Mouse (Mus musculus): ENCODE data around the gene Cd3g. TPM values are rescaled to one million over a fixed set of nuclear protein-coding genes. Genes with fewer than 3 reads are reported as not detected.

Gene Cd3g
- polyA plus RNA-seq, 1 experiment from 2014 or later, result not detected

DNA sequence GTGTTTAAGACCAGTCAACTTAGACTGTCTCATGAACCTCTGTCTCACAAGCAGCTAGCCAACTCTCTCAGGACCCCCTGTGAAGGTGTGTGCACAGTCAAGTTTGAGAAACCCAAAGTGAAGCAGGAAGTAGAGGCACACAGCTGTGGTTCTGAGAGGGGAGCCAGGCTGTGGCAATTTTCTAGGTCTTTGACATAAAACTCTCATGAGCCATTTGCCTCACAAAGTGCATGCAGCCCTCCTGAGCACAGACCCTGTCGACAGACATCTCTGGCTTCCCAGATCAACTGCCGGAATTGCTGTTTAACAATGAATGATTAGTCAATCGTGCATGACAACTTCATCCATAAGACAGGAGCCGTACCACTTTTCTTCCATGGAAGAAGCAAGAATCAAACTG, 28.1 kb upstream of the Cd3g start:
- no peaks in the 10 kb centered on the region for H3K4me1 ChIP-seq (replicated peaks)
- H3K27ac ChIP-seq (ENCODE audit: poor library complexity, severe bottlenecking), result no peak overlapping the region
- no peaks in the 10 kb centered on the region for H3K9me3 ChIP-seq (replicated peaks)
- peaks cover 38% of the 10 kb centered on the region for H3K27me3 ChIP-seq (replicated peaks)
- WGBS, result 80% methylated on average over 4 of the region's 4 CpGs
- H3K4me2 ChIP-seq, result no peak overlapping the region
- H3K4me3 ChIP-seq, result no peak overlapping the region
- ATAC-seq (ENCODE audit: insufficient number of reproducible peaks, low FRiP score), result no peak
- no peaks in the 10 kb centered on the region for H3K36me3 ChIP-seq
- no peak overlapping the region for H3K9ac ChIP-seq

DNA sequence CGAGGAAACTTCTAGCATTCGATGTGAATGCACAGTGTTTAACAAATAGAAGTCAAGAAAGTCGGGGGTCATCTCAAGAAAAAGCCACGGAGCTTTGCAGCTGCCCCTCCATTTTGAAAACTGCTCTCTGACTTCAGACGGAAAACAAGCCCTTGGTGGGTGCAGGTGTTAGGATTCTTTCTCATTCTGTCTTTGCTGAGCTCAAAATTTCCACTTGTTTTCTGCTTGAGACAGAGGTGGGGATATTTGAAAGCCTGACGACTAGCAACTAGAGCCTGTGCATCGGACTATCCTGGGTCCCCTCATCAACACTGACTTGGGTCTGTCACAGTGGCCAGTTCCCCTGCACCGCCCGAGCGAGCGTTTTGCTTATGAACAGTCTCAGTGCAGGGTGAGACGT, 27.2 kb upstream of the Cd3g start:
- H3K27ac ChIP-seq (ENCODE audit: poor library complexity, severe bottlenecking), result no peak overlapping the region
- H3K36me3 ChIP-seq, result no peaks in the 10 kb centered on the region
- no peaks in the 10 kb centered on the region for H3K4me1 ChIP-seq (replicated peaks)
- ATAC-seq (ENCODE audit: insufficient number of reproducible peaks, low FRiP score), result no peak
- no peak overlapping the region for H3K4me2 ChIP-seq
- H3K9me3 ChIP-seq (replicated peaks), result no peaks in the 10 kb centered on the region
- H3K4me3 ChIP-seq, result no peak overlapping the region
- no peak overlapping the region for H3K9ac ChIP-seq
- peaks cover 33% of the 10 kb centered on the region; the same call in 1 of the 2 replicates for H3K27me3 ChIP-seq (replicated peaks)
- 70% methylated on average over 12 of the region's 12 CpGs for WGBS

GRCm38 (mm10) chr9:45000249-45000648, 20.0 kb upstream of the Cd3g start:
- Histone ChIP-seq H3K9me3 (replicated peaks) (no peaks in the 10 kb centered on the region), H3K4me1 (replicated peaks) (0 out of 2 replicates have a peak, but pooled peaks cover 7% of the 10 kb centered on the region), H3K27me3 (replicated peaks) (peaks cover 8% of the 10 kb centered on the region; the same call in 1 of the 2 replicates), H3K27ac (ENCODE audit: poor library complexity, severe bottlenecking) (no peak overlapping the region), H3K4me3 (no peak overlapping the region), H3K9ac (no peak overlapping the region), H3K36me3 (no peaks in the 10 kb centered on the region), H3K4me2 (no peak overlapping the region)
- 42% methylated on average over 3 of the region's 3 CpGs for WGBS
- no peak for ATAC-seq (ENCODE audit: insufficient number of reproducible peaks, low FRiP score)

DNA sequence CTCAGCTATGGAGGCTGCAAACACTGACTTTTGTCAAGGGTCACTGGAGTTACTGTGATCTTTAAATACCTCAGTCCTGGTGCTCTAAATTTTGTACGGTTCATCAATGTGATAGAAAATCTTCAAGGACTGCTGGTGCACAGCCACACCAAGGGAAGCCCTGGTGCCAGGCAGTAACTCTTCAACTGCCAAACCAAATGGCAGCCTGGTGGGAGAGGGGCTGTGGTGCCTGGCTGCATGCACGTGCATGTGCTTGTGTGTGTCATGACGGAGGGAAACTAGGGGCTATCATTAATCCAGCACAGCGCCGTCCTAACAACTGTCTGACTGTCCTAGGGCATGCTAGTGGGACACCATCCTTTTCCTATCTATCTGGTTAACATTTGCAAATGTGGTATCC, 19.5 kb upstream of the Cd3g start:
- WGBS, result 65% methylated on average over 5 of the region's 5 CpGs
- no peak for ATAC-seq (ENCODE audit: insufficient number of reproducible peaks, low FRiP score)
- Histone ChIP-seq H3K4me3 (no peak overlapping the region), H3K9me3 (replicated peaks) (no peaks in the 10 kb centered on the region), H3K4me1 (replicated peaks) (0 out of 2 replicates have a peak, but pooled peaks cover 7% of the 10 kb centered on the region), H3K9ac (no peak overlapping the region), H3K36me3 (no peaks in the 10 kb centered on the region), H3K4me2 (no peak overlapping the region), H3K27me3 (replicated peaks) (peaks cover 6% of the 10 kb centered on the region; the same call in 1 of the 2 replicates), H3K27ac (ENCODE audit: poor library complexity, severe bottlenecking) (no peak overlapping the region)

- Histone ChIP-seq H3K9ac (no peak overlapping the region), H3K36me3 (no peaks in the 10 kb centered on the region), H3K27me3 (replicated peaks) (peaks cover 3% of the 10 kb centered on the region; the same call in 1 of the 2 replicates), H3K4me1 (replicated peaks) (0 out of 2 replicates have a peak, but pooled peaks cover 7% of the 10 kb centered on the region), H3K27ac (ENCODE audit: poor library complexity, severe bottlenecking) (no peak overlapping the region), H3K9me3 (replicated peaks) (no peaks in the 10 kb centered on the region), H3K4me2 (no peak overlapping the region), H3K4me3 (no peak overlapping the region)
- ATAC-seq (ENCODE audit: insufficient number of reproducible peaks, low FRiP score), result no peak
- WGBS, result 51% methylated on average over 6 of the region's 6 CpGs
Observed at GRCm38 (mm10) chr9:44999171-44999570, 18.9 kb upstream of the Cd3g start.

- H3K4me2 ChIP-seq, result no peak overlapping the region
- 0 out of 2 replicates have a peak, but pooled peaks cover 7% of the 10 kb centered on the region for H3K4me1 ChIP-seq (replicated peaks)
- H3K36me3 ChIP-seq, result no peaks in the 10 kb centered on the region
- WGBS, result 69% methylated on average over 11 of the region's 11 CpGs
- no peaks in the 10 kb centered on the region for H3K9me3 ChIP-seq (replicated peaks)
- H3K27me3 ChIP-seq (replicated peaks), result no peaks in the 10 kb centered on the region; the same call in 1 of the 2 replicates
- ATAC-seq (ENCODE audit: insufficient number of reproducible peaks, low FRiP score), result no peak
- H3K4me3 ChIP-seq, result no peak overlapping the region
- H3K9ac ChIP-seq, result no peak overlapping the region
- no peak overlapping the region for H3K27ac ChIP-seq (ENCODE audit: poor library complexity, severe bottlenecking)
Observed at GRCm38 (mm10) chr9:44998138-44998537, 17.9 kb upstream of the Cd3g start.

- ATAC-seq (ENCODE audit: insufficient number of reproducible peaks, low FRiP score), result no peak
- Histone ChIP-seq H3K9ac (no peak overlapping the region), H3K4me3 (no peak overlapping the region), H3K27ac (ENCODE audit: poor library complexity, severe bottlenecking) (no peak overlapping the region), H3K4me2 (no peak overlapping the region), H3K9me3 (replicated peaks) (no peaks in the 10 kb centered on the region), H3K4me1 (replicated peaks) (0 out of 2 replicates have a peak, but pooled peaks cover 7% of the 10 kb centered on the region), H3K27me3 (replicated peaks) (no peaks in the 10 kb centered on the region; the same call in 1 of the 2 replicates), H3K36me3 (no peaks in the 10 kb centered on the region)
- 87% methylated on average over 7 of the region's 7 CpGs for WGBS
Observed at GRCm38 (mm10) chr9:44996590-44996989, 16.4 kb upstream of the Cd3g start.

GRCm38 (mm10) chr9:44994962-44995361, 14.7 kb upstream of the Cd3g start:
- no peak overlapping the region for H3K9ac ChIP-seq
- no peaks in the 10 kb centered on the region for H3K36me3 ChIP-seq
- 0 out of 2 replicates have a peak, but pooled peaks cover 2% of the 10 kb centered on the region for H3K4me1 ChIP-seq (replicated peaks)
- WGBS, result 58% methylated on average over 4 of the region's 4 CpGs
- no peak for ATAC-seq (ENCODE audit: insufficient number of reproducible peaks, low FRiP score)
- no peak overlapping the region for H3K4me2 ChIP-seq
- no peak overlapping the region for H3K4me3 ChIP-seq
- no peaks in the 10 kb centered on the region for H3K9me3 ChIP-seq (replicated peaks)
- no peaks in the 10 kb centered on the region; the same call in 1 of the 2 replicates for H3K27me3 ChIP-seq (replicated peaks)
- H3K27ac ChIP-seq (ENCODE audit: poor library complexity, severe bottlenecking), result no peak overlapping the region

DNA sequence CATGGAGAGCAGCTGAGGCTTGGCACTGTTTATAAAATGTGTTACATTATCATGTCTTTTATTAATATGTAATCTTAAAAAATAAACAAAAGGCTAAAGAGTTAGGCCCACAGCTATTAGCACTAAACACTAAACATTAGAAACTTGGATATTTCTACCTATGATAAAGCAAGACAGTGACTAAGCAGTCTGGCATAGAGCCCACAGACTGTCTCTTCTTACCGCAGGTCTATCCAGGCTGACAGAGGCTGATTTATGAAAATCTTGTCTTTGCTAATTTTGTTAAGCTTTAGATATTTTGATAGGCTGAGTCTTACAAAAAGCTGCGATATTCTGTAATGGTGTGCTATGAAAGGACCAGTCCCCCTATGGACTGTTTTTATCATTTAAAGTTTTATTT, 13.0 kb upstream of the Cd3g start:
- no peak overlapping the region for H3K4me3 ChIP-seq
- no peak overlapping the region for H3K27ac ChIP-seq (ENCODE audit: poor library complexity, severe bottlenecking)
- ATAC-seq (ENCODE audit: insufficient number of reproducible peaks, low FRiP score), result no peak
- peaks cover 5% of the 10 kb centered on the region; the same call in 1 of the 2 replicates for H3K27me3 ChIP-seq (replicated peaks)
- 81% methylated on average over 2 of the region's 2 CpGs for WGBS
- H3K36me3 ChIP-seq, result no peaks in the 10 kb centered on the region
- no peak overlapping the region for H3K4me2 ChIP-seq
- no peak overlapping the region for H3K9ac ChIP-seq
- H3K4me1 ChIP-seq (replicated peaks), result no peaks in the 10 kb centered on the region
- no peaks in the 10 kb centered on the region for H3K9me3 ChIP-seq (replicated peaks)

DNA sequence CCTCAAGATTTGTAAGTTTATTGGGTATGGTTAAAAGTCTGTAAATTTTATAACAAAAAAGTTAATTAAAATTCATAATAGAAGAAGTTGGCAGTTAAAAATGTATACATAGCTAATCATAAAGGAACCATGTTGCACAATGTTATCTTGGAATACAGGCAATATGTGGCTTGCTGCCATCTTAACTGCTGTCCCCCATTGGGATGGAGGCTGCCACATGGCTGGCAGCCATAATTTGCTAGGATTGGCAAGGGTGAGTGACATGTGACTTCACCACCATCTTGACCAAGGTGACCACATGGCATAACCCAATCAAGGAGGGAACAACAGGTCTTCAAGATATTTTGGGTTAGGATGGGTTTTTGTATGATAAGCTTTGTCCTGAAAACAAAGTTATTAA, 12.0 kb upstream of the Cd3g start:
- Histone ChIP-seq H3K9me3 (replicated peaks) (no peaks in the 10 kb centered on the region), H3K4me2 (no peak overlapping the region), H3K9ac (no peak overlapping the region), H3K27me3 (replicated peaks) (peaks cover 5% of the 10 kb centered on the region; the same call in 1 of the 2 replicates), H3K27ac (ENCODE audit: poor library complexity, severe bottlenecking) (no peak overlapping the region), H3K4me3 (no peak overlapping the region), H3K36me3 (no peaks in the 10 kb centered on the region), H3K4me1 (replicated peaks) (no peaks in the 10 kb centered on the region)
- ATAC-seq (ENCODE audit: insufficient number of reproducible peaks, low FRiP score), result no peak

- no peak overlapping the region for H3K27ac ChIP-seq (ENCODE audit: poor library complexity, severe bottlenecking)
- no peaks in the 10 kb centered on the region for H3K36me3 ChIP-seq
- H3K4me2 ChIP-seq, result no peak overlapping the region
- no peak overlapping the region for H3K4me3 ChIP-seq
- no peaks in the 10 kb centered on the region for H3K4me1 ChIP-seq (replicated peaks)
- H3K9me3 ChIP-seq (replicated peaks), result no peaks in the 10 kb centered on the region
- H3K27me3 ChIP-seq (replicated peaks), result peaks cover 5% of the 10 kb centered on the region; the same call in 1 of the 2 replicates
- WGBS, result 76% methylated on average over 2 of the region's 2 CpGs
- H3K9ac ChIP-seq, result no peak overlapping the region
- ATAC-seq (ENCODE audit: insufficient number of reproducible peaks, low FRiP score), result no peak
Observed at GRCm38 (mm10) chr9:44991821-44992220, 11.6 kb upstream of the Cd3g start.

GRCm38 (mm10) chr9:44986976-44987375, 6.7 kb upstream of the Cd3g start:
- Histone ChIP-seq H3K27ac (ENCODE audit: poor library complexity, severe bottlenecking) (peak overlapping the region; percentile 13; the same call in 1 of the 2 replicates), H3K9me3 (replicated peaks) (no peaks in the 10 kb centered on the region), H3K4me3 (no peak overlapping the region), H3K9ac (no peak overlapping the region), H3K4me2 (no peak overlapping the region), H3K4me1 (replicated peaks) (no peaks in the 10 kb centered on the region), H3K36me3 (no peaks in the 10 kb centered on the region), H3K27me3 (replicated peaks) (peaks cover 5% of the 10 kb centered on the region; the same call in 1 of the 2 replicates)
- no peak for ATAC-seq (ENCODE audit: insufficient number of reproducible peaks, low FRiP score)
- WGBS, result 67% methylated on average over 5 of the region's 5 CpGs

All from heart, embryonic 12.5 days (tissue).